Mouse (Mus musculus): Measurements from ENCODE around the gene Ccnd3.

The Ccnd3 gene

DNA sequence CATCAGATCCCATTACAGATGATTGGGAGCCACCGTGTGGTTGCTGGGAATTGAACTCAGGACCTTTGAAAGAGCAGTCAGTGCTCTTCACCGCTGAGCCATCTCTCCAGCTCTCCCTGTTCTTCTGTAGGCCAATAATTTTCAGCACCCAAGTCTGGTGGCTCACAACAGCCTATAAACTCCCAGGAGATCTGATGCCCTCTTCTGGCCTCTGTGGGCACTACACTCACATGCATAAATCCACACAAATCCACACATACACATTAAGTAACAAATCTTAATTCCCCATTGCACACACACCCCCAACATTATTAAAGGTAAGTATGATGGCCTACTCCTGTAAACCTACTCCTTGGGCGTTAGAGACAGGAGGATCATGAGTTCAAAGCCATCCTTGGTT is 11.4 kb downstream of the Ccnd3 start:
- no peak for DNase-seq

DNA sequence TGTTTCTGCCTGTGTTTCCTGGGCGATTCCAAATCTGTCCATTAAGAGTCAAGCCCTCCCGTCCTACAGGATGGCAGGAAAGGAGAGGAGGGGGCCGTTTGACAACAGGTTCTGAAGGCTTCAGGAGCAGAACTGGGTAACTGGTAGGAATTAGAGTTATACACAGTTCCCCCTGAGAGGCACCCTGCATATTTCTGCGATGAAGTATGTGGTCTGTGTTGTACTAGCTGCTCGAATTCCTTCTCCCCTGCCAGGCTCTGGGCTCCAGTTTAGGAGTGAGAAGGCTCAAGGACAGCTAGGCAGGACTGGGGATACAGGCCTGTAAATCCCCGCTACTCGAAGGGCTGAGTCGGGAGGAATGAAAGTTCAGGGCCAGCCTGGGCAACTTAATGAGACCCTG is 13.4 kb downstream of the Ccnd3 start:
- DNase-seq, result no peak

DNA sequence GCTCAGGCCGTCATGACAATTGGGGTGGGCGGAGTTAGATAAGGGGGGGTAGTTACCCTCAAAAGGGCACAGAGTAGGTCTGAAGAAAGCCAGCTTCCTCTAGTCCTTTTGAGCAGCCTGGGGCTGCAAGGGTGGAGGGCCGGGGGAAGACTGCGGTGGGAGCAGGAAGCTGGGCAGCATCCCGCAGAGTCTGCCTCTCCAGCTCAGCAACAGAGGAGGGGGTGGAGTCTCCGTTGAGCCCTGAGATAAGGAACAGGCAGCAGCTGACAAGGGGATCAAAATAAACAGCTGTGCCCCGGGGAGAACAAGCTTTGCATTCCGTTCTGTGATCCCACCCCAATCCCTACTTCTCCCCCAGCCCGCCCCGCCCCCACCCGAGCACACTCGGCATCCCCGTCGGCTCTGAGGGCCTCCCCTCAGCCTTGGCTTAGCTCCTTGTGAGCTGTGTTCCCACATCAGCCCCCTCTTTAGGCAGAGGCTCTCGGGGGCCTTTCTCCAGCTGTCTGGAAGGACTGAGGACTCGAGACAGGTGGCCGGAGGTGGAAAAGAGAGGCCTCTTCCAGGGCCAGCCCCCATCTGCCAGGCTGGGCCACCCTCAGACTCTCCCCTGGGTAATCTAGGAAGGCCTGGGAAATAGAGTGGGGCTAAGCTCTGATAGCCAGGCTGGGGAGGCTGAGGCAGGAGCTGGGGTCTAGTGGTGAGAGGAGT is 16.9 kb downstream of the Ccnd3 start:
- no peak for DNase-seq

DNA sequence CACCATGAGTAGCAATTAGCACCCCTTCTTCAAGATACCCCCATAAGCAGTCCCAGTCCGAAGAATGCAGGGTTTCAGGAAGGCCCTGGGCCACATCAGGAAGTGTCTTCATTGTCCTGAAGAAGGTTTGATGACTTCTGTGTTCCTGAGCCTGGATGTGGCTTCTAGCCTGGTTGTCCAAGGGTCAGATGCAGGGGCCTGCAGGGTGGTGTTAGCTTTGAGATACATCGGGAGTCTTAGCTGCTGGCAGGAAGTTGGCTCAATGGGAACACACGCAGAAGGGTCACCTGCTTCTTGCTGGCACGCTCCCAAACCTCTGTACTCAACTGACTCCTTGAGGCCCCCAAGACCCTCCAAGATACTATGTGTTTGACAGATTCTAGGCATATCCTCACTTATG is 17.7 kb downstream of the Ccnd3 start:
- no peak for DNase-seq

DNA sequence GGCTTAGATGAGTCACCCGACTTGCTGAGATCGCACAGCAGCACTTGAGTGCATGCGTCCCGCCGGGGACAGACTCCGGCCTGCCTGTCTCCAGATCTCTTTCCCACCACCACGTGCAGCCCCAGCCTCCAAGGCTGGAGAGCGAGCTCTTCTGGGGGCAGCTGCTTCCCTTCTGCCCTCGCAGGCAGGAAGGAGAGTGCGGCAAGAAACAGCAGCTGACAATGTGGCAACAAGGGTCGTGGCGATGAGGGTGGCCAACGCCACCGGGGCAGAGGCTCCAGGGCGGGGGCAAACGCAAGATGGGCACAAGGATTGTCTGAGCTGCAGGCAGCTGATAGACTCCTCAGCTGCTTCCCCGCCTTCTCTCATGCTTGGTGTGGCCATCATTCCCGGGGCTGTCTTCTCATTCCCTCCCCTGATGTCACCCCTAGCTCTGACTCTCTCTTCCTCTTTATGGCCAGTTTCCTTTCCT is 18.4 kb downstream of the Ccnd3 start:
- no peak for DNase-seq

DNA sequence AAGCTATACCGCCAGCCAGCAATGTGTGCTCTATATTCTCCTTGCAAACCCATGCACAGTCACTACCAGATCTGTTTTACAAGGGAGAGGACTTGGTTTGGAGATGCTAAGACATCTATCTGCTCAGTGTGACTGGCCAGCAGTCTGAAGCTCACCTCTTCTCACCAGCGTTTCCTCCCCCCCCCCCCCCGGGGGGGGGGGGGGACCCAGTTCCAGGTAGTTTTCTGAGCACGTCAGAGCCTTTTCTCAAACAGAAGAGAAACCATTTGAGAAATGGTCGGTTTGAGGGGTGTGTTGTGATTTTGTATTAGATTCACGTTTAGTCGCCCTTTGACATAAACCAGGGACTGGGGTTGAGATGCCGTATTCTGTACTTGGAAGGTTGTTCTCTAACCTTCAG is 19.2 kb downstream of the Ccnd3 start:
- no peak for DNase-seq

DNA sequence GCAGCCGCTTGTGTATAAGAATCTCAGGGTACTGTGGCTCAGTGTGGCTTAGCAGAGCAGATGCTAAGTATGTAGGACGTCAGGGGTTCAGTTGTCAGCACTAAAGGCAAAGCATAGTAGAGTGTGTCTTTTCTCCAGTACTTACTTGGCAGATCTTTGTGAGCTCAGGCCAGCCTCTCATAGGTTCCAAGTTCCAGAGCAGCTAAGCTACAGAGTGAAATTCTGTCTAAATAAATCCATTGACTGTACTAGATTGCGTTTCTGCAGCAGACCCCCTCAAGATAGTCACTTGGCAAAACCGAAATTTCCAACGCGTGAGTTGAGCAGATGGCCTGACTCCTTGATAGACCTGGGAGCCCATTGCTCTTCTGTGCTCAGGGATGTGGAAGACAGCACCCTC is 20.1 kb downstream of the Ccnd3 start:
- DNase-seq, result no peak

DNA sequence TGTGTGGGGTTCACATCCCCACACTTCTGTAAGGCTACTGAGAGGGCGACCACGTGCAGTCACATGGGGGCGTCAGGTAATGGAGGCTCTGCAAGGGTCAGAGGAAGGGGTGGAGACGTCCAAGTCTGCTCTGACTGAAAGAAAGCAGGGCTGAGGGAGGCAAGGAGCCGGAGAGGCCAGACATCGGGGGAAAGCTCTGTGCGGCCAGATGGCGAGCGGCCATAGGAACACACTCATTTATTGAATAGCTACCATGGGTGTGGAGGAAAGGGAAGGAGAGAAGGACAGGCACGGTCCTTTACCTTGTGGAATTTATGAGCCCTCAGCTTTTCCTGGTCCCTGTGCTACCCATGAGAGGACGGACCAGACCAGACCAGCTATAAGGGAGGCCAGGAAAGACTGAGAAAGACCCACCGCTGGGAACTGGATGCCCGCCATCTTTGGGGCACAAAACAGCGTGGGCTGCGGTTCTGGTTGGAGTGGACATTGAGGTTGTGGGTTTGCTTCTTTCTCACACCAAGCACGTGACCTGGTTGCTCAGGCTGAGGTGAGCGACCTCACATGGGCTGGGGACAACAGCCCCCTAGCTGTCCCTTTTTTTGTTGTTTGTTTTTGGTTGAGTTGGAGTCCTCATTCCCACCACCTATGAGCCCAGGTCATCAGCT is 22.1 kb downstream of the Ccnd3 start:
- no peak for DNase-seq

DNA sequence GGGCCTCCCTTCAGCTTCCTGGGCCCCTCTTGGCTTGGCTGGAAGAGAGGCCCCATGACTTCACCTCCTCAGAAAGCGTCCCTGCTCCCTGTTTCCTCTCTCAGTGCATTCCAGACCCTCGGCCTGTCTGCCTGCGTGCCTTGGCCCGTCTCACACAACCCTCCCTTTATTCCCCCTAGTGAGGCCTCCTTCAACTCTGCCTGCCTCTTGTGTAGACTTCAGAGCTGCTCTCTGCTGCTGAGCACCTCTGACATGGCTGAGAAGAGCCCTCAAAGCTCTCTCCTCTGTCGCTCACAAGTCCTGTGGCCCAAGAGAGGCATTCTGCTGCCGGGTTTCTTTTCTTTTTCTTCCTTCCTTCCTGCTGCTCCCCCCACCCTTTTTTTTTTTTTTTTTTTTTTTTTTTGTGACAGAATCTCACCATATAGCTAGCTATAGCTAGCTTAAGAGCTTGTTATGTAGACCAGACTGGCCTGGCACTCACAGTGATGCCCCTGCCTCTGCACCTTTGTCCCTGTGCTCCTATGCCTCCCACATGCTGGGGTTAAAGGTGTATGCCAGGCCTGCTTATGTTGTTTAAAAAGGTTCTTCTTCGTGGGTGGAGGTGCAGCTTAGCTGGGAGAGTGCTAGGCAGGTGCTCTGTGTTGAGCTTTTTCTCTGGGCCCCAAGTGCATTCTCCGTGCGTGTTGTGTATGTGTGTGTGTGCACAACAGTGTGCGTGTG is 22.9 kb downstream of the Ccnd3 start:
- DNase-seq, result no peak

DNA sequence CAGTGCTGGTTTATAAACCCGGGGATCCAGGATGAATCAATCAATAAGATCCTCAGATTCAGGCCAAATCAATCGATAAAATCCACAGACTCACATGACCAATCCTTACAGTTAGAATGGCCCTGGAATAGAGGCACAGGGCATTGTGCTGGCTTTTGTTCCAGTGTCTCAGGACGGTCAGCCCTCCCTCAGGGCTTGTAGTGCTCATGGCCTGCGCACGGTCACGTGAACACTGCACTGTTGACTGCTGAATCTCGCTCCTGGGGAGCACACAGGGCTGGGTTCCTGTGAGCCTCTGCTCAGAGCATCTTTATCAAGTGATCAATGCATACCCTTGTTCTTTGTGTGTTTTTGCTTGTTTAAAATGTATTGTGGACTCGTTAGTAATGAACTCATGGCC is 24.1 kb downstream of the Ccnd3 start:
- no peak for DNase-seq

DNA sequence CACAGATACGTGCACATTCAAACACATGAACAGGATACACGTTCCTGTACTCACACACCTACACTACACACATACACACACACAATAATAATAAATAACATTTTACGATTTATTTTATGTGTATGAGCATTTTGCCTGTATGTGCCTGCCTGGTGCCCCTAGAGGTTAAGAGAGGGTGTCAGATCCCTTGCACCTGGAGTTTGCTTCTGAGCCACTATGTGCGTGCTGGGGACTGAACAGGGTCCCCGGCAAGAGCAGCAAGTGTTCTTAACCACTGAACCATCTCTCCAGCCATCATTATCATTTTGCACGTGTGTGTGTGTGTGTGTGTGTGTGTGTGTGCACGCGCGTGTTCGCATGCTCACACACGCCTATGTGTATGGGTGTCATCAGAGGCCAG is 24.7 kb downstream of the Ccnd3 start:
- DNase-seq, result no peak

DNA sequence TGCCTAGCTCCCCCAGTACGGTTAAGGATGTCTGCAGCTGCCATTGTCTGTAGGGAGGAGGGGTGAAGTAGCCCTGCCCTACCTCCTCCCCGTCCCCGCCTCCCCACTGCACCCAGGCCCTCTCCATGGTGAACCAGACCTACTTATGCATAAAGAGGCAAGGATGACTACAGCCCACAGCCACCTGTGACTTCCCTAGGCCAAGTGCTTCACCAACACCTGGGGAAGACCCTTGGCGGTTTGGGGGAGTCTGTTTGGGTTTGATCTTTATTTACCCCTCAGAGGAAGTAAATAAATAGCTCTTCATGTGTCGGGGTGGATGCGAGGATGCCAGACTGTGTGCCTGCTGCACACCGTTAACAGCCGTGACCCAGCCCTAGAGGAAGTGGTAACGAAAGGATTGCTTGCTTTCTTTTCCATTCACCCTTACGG is 26.6 kb downstream of the Ccnd3 start:
- no peak for DNase-seq

DNA sequence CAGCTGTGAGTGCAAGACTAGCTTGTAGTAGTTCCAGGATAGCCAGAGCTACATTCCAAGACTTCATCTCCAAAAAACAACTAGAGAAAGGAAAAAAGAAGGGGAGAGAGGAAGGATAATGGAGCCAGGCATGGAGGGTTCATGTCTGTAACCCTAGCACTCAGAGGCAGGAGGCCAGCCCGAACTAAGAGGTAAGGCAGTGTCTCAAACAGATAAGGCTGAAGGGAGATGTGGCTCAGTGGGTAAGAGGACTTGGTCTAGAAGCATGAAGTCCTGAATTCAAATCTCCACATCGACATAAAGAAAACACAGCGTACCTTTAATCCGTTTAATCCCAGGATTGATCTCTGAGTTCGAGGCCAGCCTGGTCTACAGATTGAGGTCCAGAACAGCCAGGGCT is 27.5 kb downstream of the Ccnd3 start:
- DNase-seq, result no peak

DNA sequence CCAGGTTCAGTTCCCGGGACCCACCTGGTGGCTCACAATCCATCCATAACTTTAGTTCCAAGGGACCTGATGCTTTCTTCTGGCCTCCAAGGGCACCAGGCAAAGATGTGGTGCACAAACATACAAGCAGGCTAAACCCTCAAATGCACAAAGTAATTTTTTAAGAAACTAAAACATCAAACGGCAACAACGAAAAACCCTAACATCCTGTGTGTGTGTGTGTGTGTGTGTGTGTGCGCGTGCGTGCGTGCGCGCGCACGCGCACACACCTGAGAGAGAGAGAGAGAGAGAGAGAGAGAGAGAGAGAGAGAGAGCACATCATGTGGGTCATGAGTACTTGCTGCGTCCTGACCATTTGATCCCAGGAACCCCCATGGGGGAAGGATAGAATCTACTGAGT is 28.8 kb downstream of the Ccnd3 start:
- no peak for DNase-seq

DNA sequence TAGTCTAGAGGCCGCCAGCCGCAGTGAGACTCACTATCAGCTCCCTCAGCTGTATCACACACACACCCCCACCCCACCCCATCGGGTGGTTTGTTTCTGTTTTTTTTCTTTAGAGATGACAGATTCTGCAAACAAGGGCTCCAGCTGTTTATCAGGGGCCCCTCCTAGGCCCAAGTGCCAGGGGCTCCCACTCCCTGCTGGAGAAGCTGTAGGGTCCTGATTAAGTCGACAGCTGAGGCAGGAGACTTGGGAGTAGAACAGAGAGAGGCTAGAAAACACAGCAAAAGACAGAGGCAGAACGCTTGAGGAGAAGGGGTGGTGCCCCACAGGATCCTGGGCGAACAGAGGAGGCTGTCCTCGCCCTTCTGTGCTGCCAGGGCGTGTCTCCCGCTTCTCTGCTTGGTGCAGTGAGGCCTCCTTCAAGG is 31.0 kb downstream of the Ccnd3 start:
- no peak for DNase-seq

DNA sequence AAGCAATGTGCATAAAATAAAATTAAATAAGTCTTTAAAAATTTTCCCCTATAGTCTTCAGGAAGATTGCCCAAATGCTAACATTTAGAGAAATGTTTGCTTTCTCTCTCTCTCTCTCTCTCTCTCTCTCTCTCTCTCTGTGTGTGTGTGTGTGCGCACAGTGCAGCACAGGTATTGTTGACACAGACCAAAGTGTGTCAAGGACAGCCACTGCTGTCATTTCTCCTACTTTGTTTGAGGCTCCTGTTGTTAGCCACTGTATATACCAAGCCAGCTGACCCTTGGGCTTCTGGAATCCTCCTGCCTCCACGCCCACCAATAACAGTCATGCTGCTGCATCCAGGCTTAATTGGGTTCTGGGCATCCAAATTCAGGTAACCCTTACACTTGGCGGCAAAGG is 33.2 kb downstream of the Ccnd3 start:
- no peak for DNase-seq

DNA sequence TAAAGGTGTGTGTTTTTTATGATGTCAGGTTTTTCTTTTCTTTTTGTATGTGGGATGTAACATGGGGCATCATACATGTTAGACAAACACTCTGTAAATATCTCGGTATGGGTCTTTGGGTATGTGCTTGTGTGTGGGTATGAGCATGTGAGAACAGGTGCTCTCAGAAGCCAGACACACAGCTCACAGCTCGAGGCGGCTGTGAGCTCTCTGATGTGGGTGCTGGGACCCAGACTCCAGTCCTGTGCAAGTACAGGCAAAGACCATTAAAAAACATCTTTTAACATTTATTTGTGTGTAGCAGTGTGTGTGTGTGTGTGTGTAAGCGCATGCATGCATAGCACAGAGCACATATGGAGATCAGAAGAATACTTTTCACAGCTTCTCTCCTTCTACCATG is 34.3 kb downstream of the Ccnd3 start:
- no peak for DNase-seq

DNA sequence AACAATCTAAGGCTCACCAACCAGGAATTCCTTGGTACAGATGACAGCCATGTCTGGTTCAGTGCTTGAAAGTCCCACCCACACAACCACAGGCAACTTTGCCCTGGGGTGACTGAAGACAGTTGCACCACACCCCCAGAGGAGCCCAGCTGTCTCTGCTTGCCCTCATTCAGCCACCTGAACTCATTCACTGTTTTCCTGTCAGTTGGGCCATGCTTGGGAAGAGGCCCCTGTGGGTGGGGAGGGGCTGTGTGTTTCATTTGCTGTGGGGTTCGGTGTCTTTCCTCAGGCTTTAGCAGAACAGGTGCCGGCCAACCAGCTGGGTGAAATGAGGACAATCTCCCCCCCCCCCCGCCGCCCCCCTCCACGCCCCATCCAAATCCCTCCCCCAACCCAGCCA is 37.2 kb downstream of the Ccnd3 start:
- no peak for DNase-seq

DNA sequence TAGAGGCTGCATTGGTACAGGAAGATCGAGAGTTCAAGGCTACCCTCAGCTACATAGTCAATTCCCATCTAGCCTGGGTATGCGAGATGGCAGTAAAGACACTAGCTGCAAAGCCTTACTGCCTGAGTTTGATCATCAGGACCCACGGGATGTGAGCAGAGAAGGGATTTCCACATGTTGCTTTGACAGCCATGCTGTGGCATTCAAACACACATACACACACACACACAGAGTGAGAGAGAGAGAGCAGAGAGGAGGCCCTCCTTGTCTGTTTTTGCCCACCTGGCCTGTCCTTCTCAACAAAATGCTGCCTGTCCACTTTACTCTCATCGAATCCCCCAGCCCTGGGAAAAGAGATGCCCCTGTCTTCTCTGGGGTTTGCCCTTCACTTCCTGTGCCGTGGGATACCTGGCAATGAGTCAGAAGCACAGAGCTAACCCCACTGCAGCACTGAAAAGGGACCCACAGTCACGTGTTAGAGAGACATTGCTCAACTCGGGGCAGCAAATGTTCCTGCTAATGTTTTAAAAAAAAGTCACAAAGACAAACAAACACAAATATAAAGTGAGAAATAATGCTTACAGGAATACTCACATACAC is 38.3 kb downstream of the Ccnd3 start:
- DNase-seq, result no peak

DNA sequence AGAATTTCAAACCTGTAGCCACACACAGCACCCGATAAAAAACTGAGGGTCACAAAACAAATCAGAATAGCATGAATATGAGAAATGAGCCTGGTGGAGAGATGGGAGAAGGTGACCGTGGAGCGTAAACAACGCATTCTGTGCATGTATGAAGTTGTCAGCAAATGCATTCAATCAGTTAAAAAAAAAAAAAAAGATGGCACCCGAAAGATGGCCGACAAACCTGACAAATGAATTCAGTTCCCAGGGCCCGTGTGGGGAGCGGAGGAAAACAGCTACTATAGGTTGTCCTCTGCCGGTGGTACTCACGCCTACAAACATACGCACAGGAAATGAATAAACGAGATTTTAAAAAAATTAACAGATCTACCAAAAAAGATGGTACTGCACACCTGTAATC is 40.3 kb downstream of the Ccnd3 start:
- no peak for DNase-seq

DNA sequence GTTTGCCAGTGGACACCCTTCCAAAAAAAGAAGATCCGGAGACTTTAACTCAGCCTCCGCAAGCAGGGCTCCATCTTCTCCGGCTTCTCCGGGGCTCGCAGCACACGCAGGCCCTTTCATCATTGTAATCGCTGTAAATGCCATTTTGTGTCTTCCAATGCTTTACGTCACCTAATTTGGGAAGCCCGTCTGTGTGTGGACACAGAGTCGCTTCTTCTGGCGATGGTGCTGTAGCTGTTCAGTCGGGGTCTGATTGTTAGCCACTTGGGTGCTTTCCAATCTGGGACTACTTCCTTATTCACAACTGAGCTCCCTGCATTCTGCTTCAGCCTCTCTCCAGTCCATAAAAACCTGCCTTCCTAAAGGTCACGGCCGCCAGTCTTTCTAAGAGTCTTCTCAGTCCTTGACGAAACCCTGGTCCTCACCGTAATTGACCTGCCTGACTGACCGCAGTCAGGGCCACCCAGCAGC is 41.0 kb downstream of the Ccnd3 start:
- DNase-seq, result no peak

DNA sequence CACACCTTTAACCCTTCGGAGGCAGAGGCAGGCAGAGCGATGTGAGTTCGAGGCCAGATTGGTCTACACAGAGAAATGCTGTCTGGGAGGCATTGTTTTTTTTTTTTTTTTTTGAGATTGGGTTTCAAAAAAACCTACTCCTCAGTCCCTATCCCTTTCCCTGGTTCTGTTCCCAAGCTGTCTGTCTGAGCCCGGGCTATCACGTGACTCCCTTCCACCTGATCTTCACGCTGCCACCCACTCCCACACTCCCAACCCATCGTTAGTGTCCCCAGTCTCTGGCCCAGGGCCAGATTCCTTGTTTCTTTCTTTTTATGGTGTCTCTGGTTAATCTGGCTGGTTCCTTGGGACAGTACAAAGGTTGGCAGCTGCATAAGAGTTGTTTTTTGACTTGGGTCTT is 46.2 kb downstream of the Ccnd3 start:
- no peak for DNase-seq

DNA sequence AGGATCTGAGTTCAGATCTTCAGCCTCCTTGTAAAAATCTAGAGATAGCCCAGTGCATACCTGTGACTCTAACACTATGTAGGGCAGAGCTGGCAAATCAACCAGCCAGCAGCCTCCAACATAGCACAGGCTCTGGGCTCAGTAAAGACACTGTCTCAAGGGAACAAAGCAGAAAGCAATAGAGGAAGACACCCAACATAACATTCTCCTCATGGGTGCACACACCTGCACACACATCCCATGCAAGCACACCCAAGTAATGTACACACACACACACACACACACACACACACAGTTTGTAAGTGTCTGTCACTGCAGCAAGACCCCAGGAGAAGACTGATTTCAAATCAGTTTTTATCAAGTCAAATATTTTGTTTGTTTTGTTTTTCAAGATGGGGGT is 48.1 kb downstream of the Ccnd3 start:
- no peak for DNase-seq

DNA sequence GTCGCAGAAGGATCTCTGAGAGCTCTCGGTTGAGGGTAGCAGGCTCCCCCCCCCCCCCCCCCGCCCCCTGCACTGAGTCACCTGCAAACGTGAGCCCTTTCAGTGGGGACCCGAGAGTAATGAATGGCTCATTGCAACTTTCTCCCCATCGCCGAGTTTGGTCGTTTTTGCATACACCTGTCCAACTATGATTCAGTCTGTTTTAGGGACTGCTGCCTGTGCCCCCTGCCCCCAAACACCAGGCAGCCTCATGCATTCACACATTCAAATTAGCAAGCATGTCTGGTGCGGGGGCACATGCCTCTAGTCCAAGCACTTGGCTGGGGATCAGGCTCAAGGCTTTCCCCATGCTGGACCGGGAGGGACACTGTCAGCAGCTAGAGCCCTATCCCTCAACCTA is 49.8 kb downstream of the Ccnd3 start:
- no peak for DNase-seq
